Mouse (Mus musculus): Measurements from ENCODE around the gene Ccdc138. TPM values are rescaled to one million over a fixed set of nuclear protein-coding genes. Genes with fewer than 3 reads are reported as not detected.

Ccdc138 gene
- polyA plus RNA-seq, 1 experiment from 2014 or later = 9.7 TPM

DNA sequence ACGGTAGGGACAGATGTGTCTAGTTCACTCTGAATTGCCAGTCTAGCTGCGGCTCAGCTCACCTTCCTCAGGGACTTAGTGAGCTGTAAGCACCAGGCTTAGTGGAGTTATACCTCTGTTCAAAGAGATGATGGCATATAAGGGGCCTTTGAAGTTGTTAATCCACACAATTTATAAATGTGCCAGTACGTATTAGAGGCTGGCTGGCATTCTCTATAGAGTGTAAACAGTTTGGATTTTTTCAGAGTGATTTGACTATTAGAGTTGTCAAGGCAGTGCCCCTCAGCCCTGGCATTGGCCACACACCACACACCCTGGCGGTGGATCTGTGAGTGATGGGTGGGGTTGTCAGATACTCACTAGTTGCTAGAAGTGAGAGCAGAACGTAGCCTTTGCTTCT lies 118.8 kb downstream of the Ccdc138 start:
- no peak overlapping the region for H3K4me2 ChIP-seq (replicated peaks)
- H3K9me3 ChIP-seq (replicated peaks) = no peaks in the 10 kb centered on the region
- no peak for ATAC-seq (ENCODE audit: insufficient number of reproducible peaks, low FRiP score, low TSS enrichment, low read depth)
- H3K27me3 ChIP-seq = no peaks in the 10 kb centered on the region
- WGBS = 69% methylated on average over 5 of the region's 5 CpGs
- no peak overlapping the region for H3K9ac ChIP-seq
- no peaks in the 10 kb centered on the region for H3K36me3 ChIP-seq
- H3K4me1 ChIP-seq = 0 out of 2 replicates have a peak, but pooled peaks cover 2% of the 10 kb centered on the region
- H3K4me3 ChIP-seq (replicated peaks) = no peak overlapping the region
- H3K27ac ChIP-seq (replicated peaks) = no peak overlapping the region

DNA sequence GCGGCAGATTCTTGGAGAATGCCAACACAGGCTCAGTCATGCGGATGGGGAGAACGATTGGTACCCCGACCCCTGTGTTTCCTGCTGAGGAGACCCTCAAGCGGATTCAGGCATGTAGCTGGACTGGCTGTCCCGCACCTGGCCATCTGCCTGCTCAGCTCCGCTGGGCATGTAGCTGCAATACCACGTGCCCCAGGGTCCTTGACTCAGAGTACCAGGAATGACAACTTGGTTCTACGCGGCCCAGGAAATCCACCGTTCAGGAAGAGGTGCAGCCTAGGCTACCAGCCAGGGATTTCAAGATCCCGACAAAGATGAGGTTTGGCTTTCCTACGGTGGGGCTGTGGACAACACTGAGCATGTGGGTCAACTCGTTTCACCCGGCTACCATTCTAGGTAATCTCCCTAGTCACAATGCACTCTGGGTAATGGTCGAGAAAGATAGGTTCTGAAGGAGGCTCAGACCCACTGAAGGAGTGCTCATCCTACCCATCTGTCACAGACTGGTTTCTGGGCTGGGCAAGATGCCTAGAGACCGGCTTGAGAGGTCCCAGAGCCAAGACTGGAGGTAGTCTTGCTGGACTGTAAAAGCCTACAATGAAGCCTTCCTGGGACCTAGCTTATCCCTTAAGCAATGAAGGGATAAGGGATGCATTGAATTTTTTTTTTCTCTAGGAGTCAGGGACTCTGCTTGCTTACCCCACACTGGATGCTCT lies 120.9 kb downstream of the Ccdc138 start:
- Histone ChIP-seq H3K4me1 (0 out of 2 replicates have a peak, but pooled peaks cover 2% of the 10 kb centered on the region), H3K4me3 (replicated peaks) (no peak overlapping the region), H3K9me3 (replicated peaks) (no peaks in the 10 kb centered on the region), H3K36me3 (no peaks in the 10 kb centered on the region), H3K27ac (replicated peaks) (no peak overlapping the region), H3K4me2 (replicated peaks) (no peak overlapping the region), H3K9ac (no peak overlapping the region), H3K27me3 (no peaks in the 10 kb centered on the region)
- 79% methylated on average over 17 of the region's 17 CpGs for WGBS
- ATAC-seq (ENCODE audit: insufficient number of reproducible peaks, low FRiP score, low TSS enrichment, low read depth) = no peak

DNA sequence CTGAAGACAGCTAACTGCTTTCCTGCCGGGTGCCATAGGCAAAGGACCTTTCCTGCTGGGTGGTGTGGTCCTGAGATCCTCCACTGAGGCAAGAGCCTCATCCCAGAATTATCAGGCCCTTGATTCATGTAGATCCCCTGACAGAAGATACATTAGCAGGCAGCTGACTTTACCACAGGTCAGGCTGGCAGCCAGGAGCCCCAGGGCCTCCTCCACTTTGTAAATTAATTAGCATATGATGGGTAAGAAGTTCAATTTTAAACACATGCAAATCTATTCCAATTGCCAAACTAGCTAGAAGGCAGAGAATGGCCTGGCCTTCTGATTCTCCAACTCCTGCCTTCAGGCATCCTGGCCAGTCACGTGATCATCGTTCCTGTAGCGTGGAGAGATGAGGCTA lies 121.5 kb downstream of the Ccdc138 start:
- no peaks in the 10 kb centered on the region for H3K27me3 ChIP-seq
- H3K4me1 ChIP-seq = 0 out of 2 replicates have a peak, but pooled peaks cover 2% of the 10 kb centered on the region
- H3K9ac ChIP-seq = no peak overlapping the region
- H3K36me3 ChIP-seq = no peaks in the 10 kb centered on the region
- H3K4me3 ChIP-seq (replicated peaks) = no peak overlapping the region
- no peaks in the 10 kb centered on the region for H3K9me3 ChIP-seq (replicated peaks)
- no peak for ATAC-seq (ENCODE audit: insufficient number of reproducible peaks, low FRiP score, low TSS enrichment, low read depth)
- 83% methylated on average over 4 of the region's 4 CpGs for WGBS
- no peak overlapping the region for H3K27ac ChIP-seq (replicated peaks)
- no peak overlapping the region for H3K4me2 ChIP-seq (replicated peaks)

DNA sequence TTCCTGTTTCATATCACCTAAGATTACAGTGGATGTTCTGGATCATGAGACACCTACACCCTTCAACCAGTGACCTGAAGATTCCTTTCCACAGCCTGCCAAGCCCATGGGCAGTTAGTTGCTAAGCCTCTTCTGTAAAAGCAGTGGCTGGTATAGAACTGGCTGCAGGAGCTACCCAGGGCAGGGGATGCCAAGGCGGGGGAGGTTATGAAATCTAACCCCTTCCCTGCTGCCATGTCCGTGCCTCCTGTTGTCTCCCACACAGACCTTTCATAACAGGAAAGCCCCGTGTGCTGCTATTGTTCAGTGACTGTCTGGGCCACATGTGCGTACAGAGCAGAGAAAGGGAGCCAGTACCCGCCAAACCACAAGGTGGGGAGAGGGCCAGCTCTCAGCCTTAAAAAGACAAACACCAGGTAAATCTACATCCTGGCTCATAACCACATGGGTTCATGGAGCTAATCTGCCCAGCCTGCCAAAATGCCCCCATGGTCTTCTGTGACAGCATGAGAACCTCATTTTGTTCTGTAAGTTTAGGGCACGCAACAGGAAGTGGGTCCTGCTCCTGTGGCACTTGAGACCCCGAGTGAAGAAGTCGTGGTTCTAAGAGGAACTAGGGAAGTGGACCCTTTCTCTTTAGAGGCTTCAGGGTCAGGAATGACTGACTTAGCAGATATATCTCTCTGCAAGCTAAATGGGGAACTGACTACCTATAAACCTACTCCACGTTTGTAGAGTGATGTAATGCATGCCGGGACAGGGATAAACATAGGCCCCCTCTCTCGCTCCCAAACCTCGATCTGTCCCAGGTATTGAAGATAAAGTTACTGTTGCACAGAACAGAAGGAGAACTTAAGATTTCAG lies 127.3 kb downstream of the Ccdc138 start:
- Histone ChIP-seq H3K4me2 (replicated peaks) (no peak overlapping the region), H3K4me3 (replicated peaks) (no peak overlapping the region), H3K27ac (replicated peaks) (no peak overlapping the region), H3K27me3 (no peaks in the 10 kb centered on the region), H3K36me3 (no peaks in the 10 kb centered on the region), H3K4me1 (no peaks in the 10 kb centered on the region), H3K9ac (no peak overlapping the region), H3K9me3 (replicated peaks) (no peaks in the 10 kb centered on the region)
- 56% methylated on average over 12 of the region's 12 CpGs for WGBS
- no peak for ATAC-seq (ENCODE audit: insufficient number of reproducible peaks, low FRiP score, low TSS enrichment, low read depth)

Other genes with a start within 250 kb of the Ccdc138 start
- gene Gcc2, start 242.5 kb upstream of the Ccdc138 start, polyA plus RNA-seq (2015; fragmentation: Nextera tagmentation; extraction: Ambion mirVana) = 56.7 and 57.4 TPM in 2 replicates
- gene Lims1, start 174.5 kb upstream of the Ccdc138 start, polyA plus RNA-seq (2015; fragmentation: Nextera tagmentation; extraction: Ambion mirVana) = 121 and 124 TPM in 2 replicates
- gene Ranbp2, start 51.0 kb upstream of the Ccdc138 start, polyA plus RNA-seq (2015; fragmentation: Nextera tagmentation; extraction: Ambion mirVana) = 19.0 and 20.7 TPM in 2 replicates
- gene Edar, start 177.7 kb downstream of the Ccdc138 start, polyA plus RNA-seq (2015; fragmentation: Nextera tagmentation; extraction: Ambion mirVana) = 2.8 and 3.0 TPM in 2 replicates
- not detected in 2 replicates for gene Gm17542, start 220.3 kb downstream of the Ccdc138 start, polyA plus RNA-seq (2015; fragmentation: Nextera tagmentation; extraction: Ambion mirVana)

All from embryonic facial prominence, embryonic 15.5 days (tissue).